In the genomic region with DNA sequence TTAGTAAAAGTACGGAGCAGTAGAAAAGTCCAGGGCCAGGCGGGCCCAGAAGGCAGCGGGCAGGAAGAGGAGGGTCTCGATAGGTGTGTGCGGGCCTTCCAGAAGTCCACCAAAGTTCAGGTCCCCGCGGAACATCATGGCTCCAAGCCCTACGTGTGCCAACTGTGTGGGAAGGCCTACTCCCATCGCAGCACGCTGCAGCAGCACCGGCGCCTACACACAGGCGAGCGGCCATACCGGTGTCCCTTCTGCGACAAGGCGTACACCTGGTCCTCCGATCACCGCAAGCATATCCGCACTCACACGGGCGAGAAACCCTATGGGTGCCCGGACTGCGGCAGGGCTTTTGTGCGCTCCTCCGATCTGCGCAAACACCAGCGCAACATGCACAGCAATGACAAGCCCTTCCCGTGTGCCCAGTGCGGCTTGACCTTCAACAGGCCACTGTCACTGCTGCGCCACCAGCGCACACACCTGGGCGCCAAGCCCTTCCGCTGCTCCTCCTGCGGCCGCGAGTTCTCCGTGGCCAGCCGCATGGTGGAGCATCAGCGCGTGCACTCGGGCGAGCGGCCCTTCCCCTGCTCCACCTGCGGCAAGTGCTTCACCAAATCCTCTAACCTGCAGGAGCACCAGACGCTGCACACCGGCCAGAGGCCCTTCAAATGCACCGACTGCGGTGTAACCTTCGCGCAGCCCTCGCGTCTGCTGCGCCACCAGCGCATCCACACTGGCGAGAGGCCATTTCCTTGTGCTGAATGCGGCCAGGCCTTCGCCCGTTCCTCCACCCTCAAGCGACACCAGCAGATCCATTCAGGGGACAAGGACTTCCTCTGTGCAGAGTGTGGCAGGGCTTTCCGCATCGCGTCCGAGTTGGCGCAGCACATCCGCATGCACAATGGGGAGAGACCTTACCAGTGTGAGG, we compare ENCODE assay signal across 8 mouse cellular contexts. TPM values are rescaled to one million over a fixed set of nuclear protein-coding genes. Genes with fewer than 3 reads are reported as not detected.
A peak's percentile ranks its signal among the peaks of the same experiment; 100 is the strongest.
DNase-seq lines count a peak whose midpoint lies in the region; ATAC-seq and TF ChIP-seq lines count a peak whose summit lies in the region.

No protein-coding gene starts in this region.

- 10% methylated on average over 66 of the region's 66 CpGs for WGBS in intestine, embryonic 16.5 days
- WGBS in midbrain, postnatal 0 days, result 10% methylated on average over 66 of the region's 66 CpGs

- TF ChIP-seq CTCF in midbrain, postnatal 0 days (IDR thresholded peaks at IDR 0.05), result peak; percentile 46

- 0 out of 2 replicates have a peak overlapping the region, but pooled peaks have one; percentile 14 for H3K9ac ChIP-seq in intestine, embryonic 16.5 days (ENCODE audit: low read depth, low read length)
- peak overlapping the region; percentile 51; the same call in 1 of the 2 replicates for H3K9ac ChIP-seq in midbrain, postnatal 0 days (replicated peaks; ENCODE audit: low read length, poor library complexity, severe bottlenecking)

- peak overlapping the region; percentile 55 for H3K4me2 ChIP-seq in intestine, embryonic 16.5 days (ENCODE audit: low read depth, low read length)
- H3K4me2 ChIP-seq in midbrain, postnatal 0 days (ENCODE audit: low read depth, low read length, poor library complexity, severe bottlenecking), result peak overlapping the region; percentile 61

- no peaks in the 10 kb centered on the region for H3K9me3 ChIP-seq in intestine, embryonic 16.5 days (ENCODE audit: control insufficient read depth, low read length)
- H3K9me3 ChIP-seq in midbrain, postnatal 0 days (ENCODE audit: low read length), result no peaks in the 10 kb centered on the region

- peaks cover 10% of the 10 kb centered on the region for H3K4me1 ChIP-seq in intestine, embryonic 16.5 days (ENCODE audit: control insufficient read depth, insufficient read depth, low read length)
- H3K4me1 ChIP-seq in midbrain, postnatal 0 days (ENCODE audit: insufficient read depth, low read length), result peaks cover 3% of the 10 kb centered on the region; the same call in 1 of the 2 replicates

- peaks cover 28% of the 10 kb centered on the region for H3K27me3 ChIP-seq in intestine, embryonic 16.5 days (replicated peaks; ENCODE audit: control insufficient read depth, insufficient read depth, low read length)
- peaks cover 8% of the 10 kb centered on the region for H3K27me3 ChIP-seq in midbrain, postnatal 0 days (ENCODE audit: insufficient read depth, low read length)

- ATAC-seq in intestine, embryonic 16.5 days, result no peak
- peak; percentile 53; the same call in 1 of the 2 replicates for ATAC-seq in midbrain, postnatal 0 days (ENCODE audit: low FRiP score)
- no peak for ATAC-seq in activated CD4-positive, CD25-positive, alpha-beta regulatory T cell, adult 4 months

- peak overlapping the region; percentile 38 for H3K4me3 ChIP-seq in intestine, embryonic 16.5 days (ENCODE audit: low read length)
- H3K4me3 ChIP-seq in midbrain, postnatal 0 days (ENCODE audit: low read depth, low read length), result peak overlapping the region; percentile 31

- H3K27ac ChIP-seq in intestine, embryonic 16.5 days (ENCODE audit: low read length), result no peak overlapping the region
- H3K27ac ChIP-seq in midbrain, postnatal 0 days (ENCODE audit: low read depth, low read length), result no peak overlapping the region

- H3K36me3 ChIP-seq in intestine, embryonic 16.5 days (ENCODE audit: control insufficient read depth, insufficient read depth, low read length), result no peaks in the 10 kb centered on the region
- no peaks in the 10 kb centered on the region for H3K36me3 ChIP-seq in midbrain, postnatal 0 days (ENCODE audit: insufficient read depth, low read length)

- DNase-seq in embryo, embryonic 10 days (ENCODE audit: low spot score), result peak; percentile 33
- no peak for DNase-seq in embryo, embryonic 9.5 days (ENCODE audit: extremely low spot score)
- DNase-seq in right cerebral cortex, adult 18-20 months, result peak; percentile 29
- no peak for DNase-seq in right cerebral cortex, postnatal 36 days (ENCODE audit: low spot score in 2 of 2)
- DNase-seq in midbrain, postnatal 0 days (ENCODE audit: low spot score), result no peak
- no peak for DNase-seq in adrenal gland, adult 8-10 months

RNA-seq across cellular contexts. Expression of a gene that starts 3.9 kb away (rescaled TPM):
- polyA plus RNA-seq in intestine, embryonic 16.5 days (2015; fragmentation: Nextera tagmentation; extraction: Ambion mirVana), result not detected in 2 replicates
- not detected in 2 replicates for total RNA-seq in midbrain, postnatal 0 days (2014; rRNA removed)
- 0.75 and 0.85 TPM in 2 replicates for polyA plus RNA-seq in midbrain, postnatal 0 days (2015; fragmentation: Nextera tagmentation; extraction: Ambion mirVana)
- not detected for polyA plus RNA-seq in activated CD4-positive, CD25-positive, alpha-beta regulatory T cell, adult 4 months (2017; shearing (Covaris generic))
- total RNA-seq in adrenal gland, adult 8-10 months (2022), result under 1 TPM; 0.17 to 0.59 (median 0.36) TPM

Comparison
In these comparisons a context has a peak if more than half of its experiments do, and no peak if none do; other contexts are left out.
1. DNase-seq: peak in embryo, embryonic 10 days (single experiment) and right cerebral cortex, adult 18-20 months (single experiment); none in embryo, embryonic 9.5 days (single experiment), right cerebral cortex, postnatal 36 days (0 of 2), midbrain, postnatal 0 days (single experiment) and adrenal gland, adult 8-10 months (single experiment).